Mouse (Mus musculus): Measurements from ENCODE around the gene Xpo5.

Gene Xpo5

DNA sequence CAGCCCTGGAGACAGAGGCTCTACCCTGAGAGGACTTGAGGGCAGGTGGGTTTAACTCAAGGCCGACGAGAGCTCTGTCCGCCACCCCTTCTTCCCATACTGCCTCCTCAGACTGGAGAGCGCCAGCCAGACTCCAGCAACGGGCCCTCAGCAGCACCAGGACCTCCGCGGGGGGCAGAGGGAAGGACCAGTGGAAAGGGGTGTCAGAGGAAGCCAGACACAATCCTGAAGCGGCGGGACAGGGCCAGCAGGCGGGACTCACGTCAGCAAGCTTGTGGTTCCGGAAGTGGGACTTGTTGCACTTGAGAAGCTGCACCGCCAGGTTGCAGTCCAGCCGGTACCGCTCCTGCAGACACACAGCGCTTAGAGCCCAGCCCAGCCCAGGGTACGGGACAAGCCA is 57.1 kb downstream of the Xpo5 start:
- DNase-seq (ENCODE audit: low spot score) = no peak

DNA sequence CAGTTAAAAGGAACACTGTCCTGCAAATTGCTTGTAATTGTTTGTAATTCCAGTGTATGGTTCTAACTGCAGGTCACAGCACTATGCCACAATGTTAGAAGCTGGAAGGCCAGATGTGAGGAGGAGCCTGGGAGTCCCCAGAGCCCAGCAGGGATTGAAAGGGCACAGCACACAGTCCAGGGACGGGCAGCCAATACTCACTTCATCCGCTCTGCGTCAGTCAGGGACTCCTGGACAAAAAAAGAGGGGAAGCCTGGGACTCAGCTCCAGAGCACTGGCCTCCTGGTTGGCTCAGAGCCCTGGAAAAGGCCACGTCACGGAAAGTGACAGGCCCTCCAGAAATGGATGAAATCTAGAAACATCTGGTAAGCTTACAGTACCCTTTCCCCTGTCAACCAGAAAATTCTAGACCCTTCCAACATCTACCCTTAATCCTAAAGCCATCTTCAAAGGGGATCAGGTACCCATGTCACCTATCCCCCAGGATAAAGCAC is 59.7 kb downstream of the Xpo5 start:
- no peak for DNase-seq (ENCODE audit: low spot score)

DNA sequence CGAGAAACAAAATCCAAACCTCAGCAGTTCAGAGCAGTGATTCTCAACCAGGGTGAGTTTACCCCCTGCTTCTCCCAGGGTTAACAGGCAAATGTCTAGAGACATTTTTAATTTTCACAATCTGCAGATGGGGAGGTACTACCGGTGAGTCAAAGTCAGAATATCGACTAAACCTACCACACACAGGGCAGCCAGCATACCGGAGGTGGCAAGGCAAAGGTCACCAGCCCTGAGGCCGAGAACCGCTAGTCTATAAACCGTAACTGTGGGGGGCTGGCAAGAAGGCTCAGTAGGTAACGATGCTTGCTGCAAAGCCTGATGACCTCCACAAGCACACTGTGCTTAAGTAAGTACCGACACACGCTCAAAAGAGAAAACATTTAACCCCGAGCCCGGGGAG is 62.9 kb downstream of the Xpo5 start:
- no peak for DNase-seq (ENCODE audit: low spot score)

DNA sequence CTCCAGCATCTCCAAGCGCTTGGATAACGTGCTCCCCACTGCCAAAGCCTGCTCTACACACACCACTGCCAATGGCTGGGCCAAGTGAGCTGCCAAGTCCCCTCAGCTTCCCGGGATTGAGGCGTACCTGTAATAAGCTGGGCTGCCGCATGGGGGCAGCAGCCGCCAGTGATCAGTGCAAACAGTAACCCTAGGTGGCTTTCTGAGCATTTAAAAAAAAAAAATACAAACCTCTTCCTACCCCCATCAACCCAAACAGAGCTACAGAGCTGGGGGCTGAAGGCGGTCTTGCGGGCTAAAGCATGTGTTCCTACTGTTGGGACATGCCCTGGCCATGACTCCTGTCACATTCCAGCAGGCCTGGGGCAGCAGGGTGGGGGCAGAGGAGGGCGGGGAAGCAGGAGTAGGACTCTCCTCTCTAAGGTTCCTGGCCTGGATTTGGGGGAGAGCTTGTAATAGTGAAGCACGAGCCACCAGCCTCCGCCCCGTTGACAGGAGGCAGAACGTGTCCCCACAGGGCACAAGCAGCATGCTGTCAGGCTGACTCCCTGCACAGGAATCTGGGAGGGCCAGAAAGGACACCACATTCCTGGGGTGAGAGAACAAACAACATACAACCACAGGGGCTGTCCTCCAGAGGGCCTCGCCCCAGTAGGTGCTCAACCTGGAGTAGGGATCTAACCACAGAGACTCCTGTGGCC is 63.5 kb downstream of the Xpo5 start:
- DNase-seq (ENCODE audit: low spot score) = no peak

DNA sequence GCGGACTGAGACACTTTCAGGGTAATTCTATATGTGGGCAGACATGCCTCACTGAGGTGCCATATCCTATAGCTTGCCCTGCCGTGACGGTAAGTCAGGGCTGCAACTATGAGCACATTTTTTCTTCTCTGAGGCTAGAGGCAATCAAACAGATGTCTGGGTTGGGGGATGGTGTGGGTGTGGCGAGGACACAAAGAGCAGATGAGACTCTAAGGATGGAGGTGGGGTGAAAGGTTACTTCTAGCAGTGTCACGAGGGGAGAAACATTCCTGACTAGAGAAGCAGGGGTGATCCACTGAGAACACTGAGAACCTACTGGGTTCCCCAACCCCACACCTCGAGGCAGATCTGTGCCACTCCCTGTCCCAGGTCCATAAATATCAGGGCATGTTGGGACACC is 64.4 kb downstream of the Xpo5 start:
- no peak for DNase-seq (ENCODE audit: low spot score)

DNA sequence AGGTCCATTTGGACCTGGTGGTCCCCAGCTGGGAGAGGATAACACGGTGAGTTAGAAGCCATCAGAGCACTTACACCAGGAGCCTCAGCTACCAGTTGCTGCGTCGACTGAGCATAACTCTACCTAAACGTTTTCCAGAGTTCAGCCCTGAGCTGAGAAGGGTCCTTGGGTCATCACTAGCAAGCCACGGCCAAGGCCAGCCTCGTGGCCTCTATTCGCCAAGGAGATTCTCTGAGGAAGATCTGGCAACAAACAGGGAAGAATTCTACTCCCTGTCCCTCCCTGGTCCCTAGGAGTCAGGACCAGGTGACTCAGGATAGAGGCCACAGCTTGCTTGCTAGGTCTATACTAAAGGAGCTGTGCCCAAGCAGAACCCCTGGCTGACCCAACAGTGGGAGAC is 64.9 kb downstream of the Xpo5 start:
- DNase-seq (ENCODE audit: low spot score) = no peak

DNA sequence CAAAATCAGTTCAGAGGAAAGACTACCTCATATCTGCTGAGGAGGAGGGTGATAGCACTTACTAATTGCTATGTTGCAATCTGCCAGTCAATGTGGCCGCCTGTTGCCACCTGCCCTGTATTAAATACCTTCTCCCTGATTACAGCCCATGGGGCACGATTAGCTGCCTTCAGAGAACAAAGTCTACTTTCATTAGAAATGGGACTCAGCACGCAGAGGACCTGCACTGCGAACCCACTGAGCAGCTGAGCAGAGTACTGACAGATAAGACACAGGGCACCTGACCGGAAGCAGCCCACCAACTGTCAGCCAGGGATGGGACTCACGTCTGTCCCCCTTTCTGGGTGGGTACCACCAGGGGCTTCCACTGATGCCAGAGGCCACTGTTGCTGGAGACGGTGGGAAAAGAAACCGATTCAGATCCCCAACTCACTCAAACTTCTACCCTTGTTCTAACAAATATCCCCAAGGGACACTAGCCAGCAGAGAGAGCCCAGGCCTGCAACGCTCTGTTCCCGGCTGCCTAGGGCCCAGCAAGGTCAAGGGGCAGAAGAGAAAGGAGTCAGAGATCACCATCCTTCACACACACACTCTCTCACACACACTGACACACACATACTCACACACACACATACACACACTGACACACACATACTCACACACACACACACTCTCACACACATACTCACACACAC is 65.6 kb downstream of the Xpo5 start:
- no peak for DNase-seq (ENCODE audit: low spot score)

DNA sequence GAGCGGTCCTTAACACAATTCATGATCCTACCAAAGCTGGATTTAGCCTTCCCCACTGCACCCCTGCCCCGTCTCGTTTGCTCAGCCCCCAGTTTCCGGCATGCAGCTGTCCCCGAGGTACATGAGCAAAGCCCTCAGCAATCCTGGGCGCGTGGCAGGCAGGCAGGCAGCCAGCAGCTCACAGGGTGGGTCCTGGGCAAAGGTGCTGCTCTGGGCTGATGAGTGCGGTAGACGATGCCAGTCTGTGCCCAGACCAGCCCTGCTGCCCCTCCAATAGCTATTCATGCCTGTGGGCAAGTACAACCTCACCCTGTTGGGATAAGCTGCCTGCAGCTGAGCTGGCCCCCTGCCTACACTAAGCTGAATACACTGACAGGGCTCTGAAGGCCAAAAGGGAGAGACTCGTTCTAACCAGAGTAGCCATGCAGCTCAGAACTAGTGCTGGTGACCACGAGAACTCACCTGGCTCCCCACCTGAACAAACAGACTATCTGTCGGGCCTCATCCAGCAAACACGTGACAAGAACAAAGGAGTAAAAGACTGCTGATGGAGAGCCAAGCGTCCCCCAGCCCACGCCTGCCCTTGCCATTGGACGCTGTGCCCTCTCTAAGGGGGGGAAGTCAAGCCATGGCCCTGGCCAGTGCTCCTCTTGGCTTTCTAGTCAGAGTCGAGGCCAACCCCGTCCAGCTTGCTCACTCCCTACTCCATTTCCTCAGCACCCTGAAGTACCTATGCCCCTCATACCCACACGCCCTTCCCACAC is 67.4 kb downstream of the Xpo5 start:
- no peak for DNase-seq (ENCODE audit: low spot score)

DNA sequence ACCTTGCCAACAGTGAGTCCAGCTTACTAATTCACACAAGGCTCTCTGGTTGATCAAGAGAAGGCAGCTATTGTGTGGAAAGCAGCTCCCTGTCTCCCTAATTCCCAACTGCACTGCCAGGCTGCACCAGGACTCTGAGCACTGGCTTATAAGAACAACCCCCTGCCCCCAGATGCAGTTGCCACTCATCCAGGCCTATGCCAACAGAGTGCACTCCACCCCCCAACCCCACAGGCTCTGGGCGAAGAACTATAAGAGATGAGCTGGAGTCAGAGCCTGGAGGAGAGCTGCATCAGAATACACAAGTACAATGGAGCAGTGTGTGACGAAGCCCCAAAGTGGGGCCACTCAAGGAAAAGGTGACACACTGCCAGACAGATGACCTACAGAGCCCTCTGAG is 69.5 kb downstream of the Xpo5 start:
- DNase-seq (ENCODE audit: low spot score) = no peak

DNA sequence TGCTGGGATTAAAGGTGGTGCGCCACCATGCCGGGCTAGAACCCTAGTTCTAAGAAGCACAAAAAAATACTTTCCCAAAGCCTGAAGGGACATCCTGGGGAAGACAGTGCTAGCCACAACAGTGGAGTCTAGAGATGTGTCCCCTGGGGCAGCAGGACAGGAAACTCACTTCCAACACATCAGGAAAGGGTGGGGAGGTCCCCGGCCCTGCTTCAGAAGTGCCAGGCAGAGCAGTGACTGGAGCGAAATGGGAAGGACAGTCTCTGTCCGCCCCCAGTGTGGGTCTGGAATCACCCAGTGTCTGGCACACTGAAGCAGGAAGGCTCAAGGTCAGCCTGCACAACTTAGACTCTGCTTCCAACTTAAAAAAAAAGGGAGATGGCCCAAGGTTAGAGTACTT is 70.1 kb downstream of the Xpo5 start:
- DNase-seq (ENCODE audit: low spot score) = no peak

DNA sequence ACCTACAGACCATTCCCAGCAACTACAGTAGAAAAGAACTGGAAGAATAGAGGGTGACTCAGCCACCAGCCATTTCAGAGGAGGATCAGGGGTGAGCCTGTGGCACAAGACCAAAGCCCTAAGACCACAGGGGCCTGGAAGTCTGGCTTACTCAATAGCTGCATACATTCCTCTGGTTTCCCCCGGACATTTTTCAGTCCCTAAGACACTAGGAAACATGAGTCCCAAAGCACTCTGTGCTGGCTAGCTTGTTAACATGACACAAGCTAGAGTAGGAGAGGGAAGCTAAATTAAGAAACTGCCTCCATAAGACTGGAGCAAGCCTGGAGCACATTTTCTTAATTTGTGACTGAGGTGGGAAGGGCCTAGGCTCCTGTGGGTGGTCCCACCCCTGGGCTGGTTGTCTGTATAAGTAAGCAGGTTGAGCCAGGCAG is 71.2 kb downstream of the Xpo5 start:
- DNase-seq (ENCODE audit: low spot score) = no peak

DNA sequence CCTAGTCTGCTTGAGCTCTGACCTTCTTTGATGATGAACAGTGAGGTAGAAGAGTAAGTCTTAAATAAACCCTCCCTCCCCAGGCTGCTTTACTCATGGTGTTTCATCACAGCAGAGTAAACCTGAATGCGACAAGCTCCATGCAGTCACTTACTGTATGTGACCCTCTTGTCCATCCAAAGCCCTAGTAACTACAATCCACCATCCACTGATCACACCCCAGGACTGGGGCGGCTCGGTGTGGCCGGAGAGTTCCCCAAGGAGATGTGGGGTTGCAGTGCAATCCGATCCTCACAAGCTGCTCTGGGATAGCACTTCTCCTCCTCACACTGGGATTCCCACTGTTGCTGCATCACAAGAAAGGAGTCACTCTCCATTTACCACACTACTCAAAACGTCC is 71.9 kb downstream of the Xpo5 start:
- DNase-seq (ENCODE audit: low spot score) = no peak

DNA sequence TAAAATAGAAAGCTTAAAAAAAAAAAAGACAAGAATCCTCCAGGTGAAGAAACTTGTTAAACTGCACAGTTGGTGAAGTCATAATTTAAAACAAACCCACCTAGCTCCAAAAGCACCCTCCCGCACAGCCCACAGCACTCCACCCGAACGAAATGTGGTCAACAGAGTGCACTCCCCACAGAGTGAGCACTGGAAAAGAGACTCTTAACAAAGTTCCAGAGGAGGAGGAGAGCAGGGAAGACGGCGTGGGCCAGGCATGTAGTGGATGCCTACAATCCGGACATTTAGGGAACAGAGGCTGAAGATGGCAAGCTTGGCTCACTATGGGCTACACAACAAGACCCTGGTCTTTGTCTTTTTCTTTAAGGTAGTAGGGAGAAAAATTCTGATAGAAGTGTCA is 72.5 kb downstream of the Xpo5 start:
- no peak for DNase-seq (ENCODE audit: low spot score)

DNA sequence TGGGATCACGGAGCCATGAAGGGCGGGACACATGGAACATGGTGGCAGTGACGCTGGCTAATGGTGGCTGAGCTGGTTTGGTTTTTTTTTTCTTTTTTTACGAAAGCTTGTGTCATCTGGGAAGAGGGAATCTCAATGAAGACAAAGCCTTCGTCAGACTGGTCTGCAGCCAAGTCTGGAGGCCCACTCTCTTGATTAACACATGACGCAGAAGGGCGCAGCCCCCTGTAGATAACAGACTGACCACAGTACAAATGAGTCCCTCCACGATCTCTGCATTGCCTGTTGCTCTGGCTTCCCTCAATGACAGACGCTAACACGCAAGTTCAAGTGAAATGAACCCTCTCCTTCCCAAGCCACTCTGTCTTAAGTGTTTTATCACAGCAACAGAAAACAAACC is 72.9 kb downstream of the Xpo5 start:
- no peak for DNase-seq (ENCODE audit: low spot score)

DNA sequence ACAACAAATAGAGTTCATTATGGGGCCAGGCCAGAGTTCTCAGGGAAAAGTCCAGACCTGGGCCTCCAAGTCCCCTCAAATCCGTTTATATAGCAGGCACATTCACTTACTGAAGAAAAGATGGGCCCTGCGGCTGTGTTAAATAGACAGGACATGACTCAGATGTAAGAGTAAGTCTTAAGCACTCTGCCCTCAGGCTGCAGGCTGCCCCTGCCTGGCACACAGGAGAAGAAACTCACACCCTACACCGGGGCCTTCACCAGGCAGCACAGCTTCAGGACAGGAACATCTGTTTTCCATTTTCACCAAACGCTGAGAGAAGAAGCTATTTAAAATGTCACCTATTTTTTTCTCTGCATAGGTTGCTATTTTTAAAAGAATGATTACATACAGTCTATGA is 75.0 kb downstream of the Xpo5 start:
- no peak for DNase-seq (ENCODE audit: low spot score)

DNA sequence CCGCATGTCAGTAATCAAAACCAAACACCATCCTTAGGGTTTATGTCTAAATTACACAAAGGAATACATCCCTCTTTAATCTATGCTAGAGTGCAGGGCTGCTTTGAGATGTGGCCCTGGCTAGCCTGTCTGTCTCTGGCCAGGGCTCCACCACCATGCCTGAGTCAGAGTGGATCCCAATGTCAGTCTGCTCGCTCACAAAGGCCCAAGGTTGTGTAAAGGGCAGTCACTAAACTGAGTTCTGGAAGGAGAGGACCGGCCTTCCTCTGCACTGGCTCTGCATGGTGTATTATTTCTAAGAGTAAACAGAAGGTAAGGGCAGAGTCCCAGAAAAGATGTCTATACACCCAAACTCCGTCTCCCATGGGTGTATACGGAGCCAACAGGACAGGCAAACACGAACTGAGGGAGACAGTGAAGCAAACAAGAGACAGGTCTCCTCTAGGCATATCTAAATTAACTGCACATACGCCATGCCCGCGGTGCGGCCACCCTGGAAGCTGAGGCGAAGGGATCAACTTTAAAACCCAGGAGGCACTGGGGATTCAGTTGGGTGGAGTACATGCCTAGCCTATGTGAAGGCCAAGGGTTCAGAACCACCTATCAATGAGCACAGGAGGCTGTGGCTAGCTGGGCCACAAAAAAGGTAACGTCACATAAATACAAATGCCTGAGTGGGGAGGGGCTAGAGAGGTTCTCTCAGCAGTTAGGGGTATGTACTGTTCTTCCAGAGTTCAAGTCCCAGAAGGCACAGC is 75.6 kb downstream of the Xpo5 start:
- no peak for DNase-seq (ENCODE audit: low spot score)

DNA sequence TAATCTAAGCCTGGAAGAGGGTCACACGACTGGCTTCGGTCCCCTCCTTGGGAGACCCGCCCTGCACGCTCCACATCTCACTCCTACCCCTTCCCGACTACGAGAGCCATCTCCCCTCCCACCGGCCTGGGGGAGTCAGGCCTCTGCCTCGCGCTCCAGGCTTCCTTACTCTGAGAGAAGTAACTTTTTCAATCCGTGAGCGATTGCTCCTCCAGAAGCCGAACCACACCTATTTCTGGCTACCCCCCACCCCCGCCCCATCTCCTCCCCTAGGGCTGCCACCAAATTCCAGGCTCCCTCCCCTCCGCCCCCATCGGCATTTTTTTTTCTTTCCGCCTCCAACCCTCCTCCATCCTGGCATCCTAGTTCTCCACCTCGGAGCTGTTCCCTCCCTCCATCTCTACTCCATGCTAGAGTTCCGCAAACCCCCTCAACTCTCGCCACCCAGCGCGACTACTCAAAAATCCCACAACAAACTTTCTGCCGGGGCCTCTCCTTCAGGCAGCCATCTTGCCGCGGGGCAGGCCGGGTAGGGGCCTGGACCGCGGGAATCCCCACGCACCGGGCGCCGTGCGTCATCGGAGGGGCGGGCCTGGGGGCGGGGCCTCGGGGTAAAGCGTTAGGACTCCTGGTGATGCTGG is 80.0 kb downstream of the Xpo5 start, which contains the start of gene Tjap1:
Tjap1 (minus strand) TSS at position 544 of the 641 bp plus-strand sequence.
- peak; percentile 90 for DNase-seq (ENCODE audit: low spot score)

DNA sequence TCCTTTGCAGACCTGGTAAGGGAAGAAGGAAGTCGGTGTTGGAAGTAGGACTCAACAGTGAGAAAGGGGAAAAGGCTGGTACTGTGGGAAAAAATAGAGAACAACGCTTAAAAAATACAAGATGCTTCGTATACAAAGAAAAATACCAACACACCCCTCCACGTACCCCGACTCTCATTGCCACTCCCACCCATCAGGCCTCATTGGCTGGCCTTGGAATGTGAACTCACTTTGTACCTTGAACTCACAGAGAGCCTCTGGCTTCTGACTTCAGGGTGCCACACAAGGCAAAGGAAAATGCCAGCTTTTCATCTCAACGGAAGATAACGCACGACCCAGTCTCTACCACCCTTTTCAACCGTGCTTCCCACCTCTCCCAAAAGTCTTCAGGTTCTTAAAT is 80.6 kb downstream of the Xpo5 start:
- DNase-seq (ENCODE audit: low spot score) = no peak

DNA sequence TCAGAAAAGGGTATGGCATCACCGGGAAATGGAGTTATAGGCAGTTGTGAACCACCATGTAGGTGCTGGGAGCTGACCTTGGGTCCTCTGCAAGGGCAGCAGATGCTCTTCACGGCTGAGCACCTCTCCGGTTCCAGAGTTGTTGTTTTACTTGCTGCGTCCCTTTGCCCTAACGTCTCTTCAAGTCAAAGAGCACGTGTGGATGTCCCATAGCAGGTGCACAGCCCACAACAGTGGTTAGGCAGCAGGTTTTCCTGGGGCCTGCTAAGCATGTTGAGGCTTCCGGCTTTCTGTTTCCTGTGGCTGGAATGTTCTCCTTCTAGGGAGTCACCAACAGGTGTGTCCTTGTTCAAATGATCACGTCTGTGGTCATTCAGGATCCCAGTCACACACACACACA is 81.3 kb downstream of the Xpo5 start:
- DNase-seq (ENCODE audit: low spot score) = no peak

DNA sequence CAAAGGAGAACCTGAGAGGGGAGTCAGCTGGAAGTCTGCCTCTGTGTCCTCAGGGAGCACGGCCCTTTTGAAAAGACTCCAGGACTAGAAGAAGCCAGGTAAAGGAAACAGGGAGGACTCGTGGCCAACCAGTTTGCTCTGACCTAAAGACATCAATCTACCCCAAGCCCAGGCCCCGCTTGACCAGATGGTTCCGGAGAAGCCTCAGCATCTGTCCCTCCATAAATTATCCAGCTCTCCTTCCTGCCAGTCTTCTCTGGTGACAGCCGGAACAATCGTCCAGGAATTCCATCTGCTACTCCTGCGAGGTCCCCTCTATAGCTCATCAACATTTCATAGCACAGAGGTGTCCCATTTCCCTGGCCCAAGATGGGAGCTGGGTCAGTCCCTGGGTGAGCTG is 82.1 kb downstream of the Xpo5 start:
- DNase-seq (ENCODE audit: low spot score) = no peak

DNA sequence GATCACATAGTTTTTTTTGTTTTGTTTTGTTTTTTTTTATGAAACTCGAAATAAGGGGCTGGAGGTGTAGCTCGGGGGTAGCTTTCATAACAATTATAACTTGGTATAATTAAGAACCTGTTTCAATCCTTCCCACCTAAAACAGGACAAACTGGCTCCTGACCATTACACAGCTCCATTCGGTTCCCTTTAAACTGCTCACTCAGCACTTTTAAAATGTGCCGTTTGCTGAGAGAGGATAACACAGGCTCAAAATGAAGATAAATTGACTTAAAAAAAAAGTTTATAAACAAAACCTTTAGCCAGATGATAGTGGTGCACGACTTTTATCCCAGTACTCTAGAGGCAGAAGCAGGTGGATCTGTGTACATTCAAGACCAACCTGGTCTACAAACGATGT is 82.8 kb downstream of the Xpo5 start:
- no peak for DNase-seq (ENCODE audit: low spot score)

DNA sequence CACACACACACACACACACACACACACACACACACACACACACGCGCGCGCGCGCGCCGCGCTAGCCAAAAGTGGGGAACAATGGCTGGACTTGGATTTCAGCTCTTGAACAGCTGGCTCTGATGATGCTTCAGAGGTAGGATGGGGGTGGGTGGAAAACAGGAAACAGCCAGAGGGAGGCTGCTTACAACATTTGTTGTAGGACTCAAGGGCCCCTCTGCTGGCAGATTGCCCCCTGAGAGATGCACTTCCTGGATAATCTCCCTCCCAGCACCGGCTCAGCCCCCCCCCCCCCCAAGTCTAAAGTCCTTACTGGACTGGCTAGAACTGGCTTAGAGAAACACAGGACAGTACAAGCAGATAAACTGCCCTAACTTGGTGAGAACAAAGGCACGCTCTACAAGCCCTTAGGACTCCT is 85.1 kb downstream of the Xpo5 start:
- DNase-seq (ENCODE audit: low spot score) = no peak
